Mouse (Mus musculus): Measurements from ENCODE around the gene Ahcyl2. TPM values are rescaled to one million over a fixed set of nuclear protein-coding genes. Genes with fewer than 3 reads are reported as not detected.

The Ahcyl2 gene
- polyA plus RNA-seq, 1 experiment from 2014 or later, result 18.0 TPM

GRCm38 (mm10) chr6:29913673-29914072 lies 145.9 kb downstream of the Ahcyl2 start:
- no peaks in the 10 kb centered on the region for H3K9me3 ChIP-seq (ENCODE audit: control insufficient read depth, low read length)
- no peak for ATAC-seq (ENCODE audit: low FRiP score, low TSS enrichment)
- H3K4me2 ChIP-seq (ENCODE audit: low read length), result no peak overlapping the region
- H3K36me3 ChIP-seq (ENCODE audit: control insufficient read depth, insufficient read depth, low read length), result peaks cover 12% of the 10 kb centered on the region
- H3K4me1 ChIP-seq (ENCODE audit: control insufficient read depth, insufficient read depth, low read length), result no peaks in the 10 kb centered on the region
- no peak overlapping the region for H3K27ac ChIP-seq (replicated peaks; ENCODE audit: low read depth, low read length)
- DNase-seq, result no peak
- 41% methylated on average over 1 of the region's 1 CpGs for WGBS
- H3K27me3 ChIP-seq (ENCODE audit: control insufficient read depth, insufficient read depth, low read length), result peaks cover 10% of the 10 kb centered on the region; the same call in 1 of the 2 replicates
- no peak overlapping the region for H3K9ac ChIP-seq (replicated peaks; ENCODE audit: low read length)
- H3K4me3 ChIP-seq (replicated peaks; ENCODE audit: low read depth, low read length), result no peak overlapping the region

DNA sequence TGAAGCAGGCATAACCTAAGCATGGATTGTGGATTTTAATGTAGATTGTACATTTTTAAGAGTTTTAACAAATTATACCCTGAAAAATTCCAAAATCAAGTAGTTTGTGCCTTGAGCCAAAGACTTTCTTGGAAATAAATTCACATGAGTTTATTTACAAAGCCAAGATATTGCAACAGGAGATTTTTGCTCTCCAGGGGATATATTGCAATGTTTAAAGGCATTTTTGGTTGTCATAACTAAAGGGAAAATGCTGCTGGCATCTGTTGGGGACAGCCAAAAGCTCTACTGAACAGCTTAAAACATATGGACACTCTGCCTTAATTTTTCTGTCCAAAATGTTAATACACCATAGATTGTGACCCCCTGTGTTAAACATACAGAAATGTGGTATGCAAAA lies 146.3 kb downstream of the Ahcyl2 start:
- Histone ChIP-seq H3K27ac (replicated peaks; ENCODE audit: low read depth, low read length) (no peak overlapping the region), H3K4me2 (ENCODE audit: low read length) (no peak overlapping the region), H3K4me1 (ENCODE audit: control insufficient read depth, insufficient read depth, low read length) (no peaks in the 10 kb centered on the region), H3K9me3 (ENCODE audit: control insufficient read depth, low read length) (no peaks in the 10 kb centered on the region), H3K36me3 (ENCODE audit: control insufficient read depth, insufficient read depth, low read length) (peaks cover 7% of the 10 kb centered on the region), H3K9ac (replicated peaks; ENCODE audit: low read length) (no peak overlapping the region), H3K27me3 (ENCODE audit: control insufficient read depth, insufficient read depth, low read length) (peaks cover 14% of the 10 kb centered on the region; the same call in 1 of the 2 replicates), H3K4me3 (replicated peaks; ENCODE audit: low read depth, low read length) (no peak overlapping the region)
- ATAC-seq (ENCODE audit: low FRiP score, low TSS enrichment) (no peak), DNase-seq (no peak)

GRCm38 (mm10) chr6:29915836-29916235 lies 148.0 kb downstream of the Ahcyl2 start:
- Histone ChIP-seq H3K4me1 (ENCODE audit: control insufficient read depth, insufficient read depth, low read length) (no peaks in the 10 kb centered on the region), H3K27me3 (ENCODE audit: control insufficient read depth, insufficient read depth, low read length) (peaks cover 14% of the 10 kb centered on the region), H3K4me3 (replicated peaks; ENCODE audit: low read depth, low read length) (no peak overlapping the region), H3K36me3 (ENCODE audit: control insufficient read depth, insufficient read depth, low read length) (0 out of 2 replicates have a peak, but pooled peaks cover 2% of the 10 kb centered on the region), H3K27ac (replicated peaks; ENCODE audit: low read depth, low read length) (no peak overlapping the region), H3K9ac (replicated peaks; ENCODE audit: low read length) (no peak overlapping the region), H3K4me2 (ENCODE audit: low read length) (no peak overlapping the region), H3K9me3 (ENCODE audit: control insufficient read depth, low read length) (no peaks in the 10 kb centered on the region)
- WGBS, result 31% methylated on average over 9 of the region's 9 CpGs
- DNase-seq (peak; percentile 3), ATAC-seq (ENCODE audit: low FRiP score, low TSS enrichment) (no peak)

DNA sequence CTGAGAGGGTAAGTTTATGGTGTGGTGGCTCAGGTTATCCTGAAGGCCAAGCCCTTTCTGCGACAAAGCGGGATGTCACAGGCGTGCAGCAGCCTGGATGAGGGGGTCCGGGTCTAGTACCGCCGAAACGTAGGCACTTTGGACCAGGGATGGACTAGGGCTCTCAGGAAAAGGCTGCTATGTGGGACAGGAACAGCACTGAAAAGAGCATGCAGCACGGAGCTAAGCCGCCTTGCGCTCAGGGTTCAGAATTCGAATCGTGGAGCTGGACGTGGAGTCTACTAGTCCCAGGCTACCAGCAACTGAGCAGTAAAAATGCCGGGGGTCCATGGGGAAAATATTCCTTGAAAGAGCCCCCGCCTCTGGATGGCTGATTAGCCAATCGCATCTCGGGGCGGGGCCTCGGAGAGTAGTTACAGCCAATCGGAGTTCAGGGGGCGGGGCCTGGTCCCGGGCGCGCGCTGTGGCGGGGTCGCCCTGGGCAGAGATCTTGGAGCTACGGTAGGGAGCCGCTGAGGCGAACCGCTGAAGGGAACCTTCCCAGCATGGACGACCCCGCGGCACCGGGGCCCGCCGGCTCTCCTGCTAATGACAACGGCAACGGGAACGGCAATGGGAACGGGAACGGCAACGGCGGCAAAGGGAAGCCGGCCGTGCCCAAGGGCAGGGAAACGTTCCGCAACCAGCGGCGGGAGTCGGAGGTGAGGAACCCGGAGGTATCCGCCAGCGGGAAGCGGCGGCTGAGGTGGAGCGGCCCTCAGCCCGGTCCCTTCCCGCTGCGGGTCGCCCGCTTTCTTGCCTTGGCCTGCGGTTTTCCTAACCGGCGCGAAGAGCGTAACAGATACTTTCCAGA lies 148.9 kb downstream of the Ahcyl2 start, which contains the start of gene Strip2:
TSS of gene Strip2 (plus strand) at position 483 of the 853 bp plus-strand sequence.
- peak within 1 kb of the TSS; percentile 41; the same call in 1 of the 2 replicates for H3K27ac ChIP-seq (replicated peaks; ENCODE audit: low read depth, low read length)
- H3K36me3 ChIP-seq (ENCODE audit: control insufficient read depth, insufficient read depth, low read length), result no peaks in the 10 kb centered on the region
- no peaks in the 10 kb centered on the region for H3K9me3 ChIP-seq (ENCODE audit: control insufficient read depth, low read length)
- H3K9ac ChIP-seq (replicated peaks; ENCODE audit: low read length), result peak within 1 kb of the TSS; percentile 60
- H3K4me3 ChIP-seq (replicated peaks; ENCODE audit: low read depth, low read length), result peak within 1 kb of the TSS; percentile 74
- WGBS, result under 1% methylated on average over 67 of the region's 67 CpGs
- ATAC-seq (ENCODE audit: low FRiP score, low TSS enrichment), result peak; percentile 98
- DNase-seq, result peak; percentile 98
- H3K4me2 ChIP-seq (ENCODE audit: low read length), result peak within 1 kb of the TSS; percentile 90
- no peaks in the 10 kb centered on the region for H3K4me1 ChIP-seq (ENCODE audit: control insufficient read depth, insufficient read depth, low read length)
- peaks cover 14% of the 10 kb centered on the region for H3K27me3 ChIP-seq (ENCODE audit: control insufficient read depth, insufficient read depth, low read length)

DNA sequence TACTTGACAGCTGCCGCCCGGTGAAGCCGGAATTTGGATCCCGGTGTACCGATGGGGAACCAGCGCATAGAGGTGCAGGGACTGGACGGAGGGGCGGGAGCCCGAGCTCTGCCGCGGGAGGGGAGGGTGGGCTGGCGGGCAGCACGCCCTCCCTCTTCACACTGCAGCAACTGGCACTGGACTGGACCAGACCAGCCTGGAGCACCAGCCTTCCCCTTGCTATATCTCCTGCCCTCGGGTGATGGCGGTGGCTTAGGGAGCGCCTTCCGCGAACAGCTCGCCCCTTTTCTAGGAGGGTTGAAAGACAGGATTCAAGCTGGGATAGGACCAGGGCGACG lies 149.5 kb downstream of the Ahcyl2 start:
- no peaks in the 10 kb centered on the region for H3K4me1 ChIP-seq (ENCODE audit: control insufficient read depth, insufficient read depth, low read length)
- under 1% methylated on average over 21 of the region's 21 CpGs for WGBS
- 0 out of 2 replicates have a peak overlapping the region, but pooled peaks have one; percentile 41 for H3K27ac ChIP-seq (replicated peaks; ENCODE audit: low read depth, low read length)
- no peak for DNase-seq
- peak overlapping the region; percentile 74 for H3K4me3 ChIP-seq (replicated peaks; ENCODE audit: low read depth, low read length)
- peak; percentile 74 for ATAC-seq (ENCODE audit: low FRiP score, low TSS enrichment)
- H3K9me3 ChIP-seq (ENCODE audit: control insufficient read depth, low read length), result no peaks in the 10 kb centered on the region
- peak overlapping the region; percentile 90 for H3K4me2 ChIP-seq (ENCODE audit: low read length)
- H3K36me3 ChIP-seq (ENCODE audit: control insufficient read depth, insufficient read depth, low read length), result no peaks in the 10 kb centered on the region
- H3K27me3 ChIP-seq (ENCODE audit: control insufficient read depth, insufficient read depth, low read length), result peaks cover 14% of the 10 kb centered on the region
- peak overlapping the region; percentile 60 for H3K9ac ChIP-seq (replicated peaks; ENCODE audit: low read length)

DNA sequence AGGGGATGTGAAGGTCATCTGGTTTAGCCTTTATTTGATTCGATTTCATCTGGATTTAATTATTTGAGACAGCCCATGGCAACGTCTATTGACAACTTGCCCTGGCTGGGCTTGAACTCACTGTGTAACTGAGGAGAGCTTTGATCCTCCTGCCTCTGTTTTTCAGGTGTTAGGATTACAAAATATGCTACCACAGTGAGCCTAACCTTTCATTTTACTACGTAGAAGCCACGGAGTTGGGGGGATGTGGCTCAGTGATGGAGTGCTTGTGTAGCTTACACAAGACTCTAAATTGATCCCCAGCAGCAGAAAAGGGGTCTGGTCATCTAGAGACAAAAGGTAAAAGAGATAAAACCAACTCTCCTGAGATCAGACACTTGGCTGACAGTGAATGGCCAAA lies 150.1 kb downstream of the Ahcyl2 start:
- H3K4me3 ChIP-seq (replicated peaks; ENCODE audit: low read depth, low read length), result peak overlapping the region; percentile 74; the same call in 1 of the 2 replicates

GRCm38 (mm10) chr6:29923501-29923900 lies 155.7 kb downstream of the Ahcyl2 start:
- Histone ChIP-seq H3K36me3 (ENCODE audit: control insufficient read depth, insufficient read depth, low read length) (no peaks in the 10 kb centered on the region), H3K4me2 (ENCODE audit: low read length) (no peak overlapping the region), H3K27me3 (ENCODE audit: control insufficient read depth, insufficient read depth, low read length) (peaks cover 6% of the 10 kb centered on the region), H3K27ac (replicated peaks; ENCODE audit: low read depth, low read length) (no peak overlapping the region), H3K9ac (replicated peaks; ENCODE audit: low read length) (no peak overlapping the region), H3K4me3 (replicated peaks; ENCODE audit: low read depth, low read length) (no peak overlapping the region), H3K4me1 (ENCODE audit: control insufficient read depth, insufficient read depth, low read length) (no peaks in the 10 kb centered on the region), H3K9me3 (ENCODE audit: control insufficient read depth, low read length) (no peaks in the 10 kb centered on the region)
- no peak for DNase-seq
- no peak for ATAC-seq (ENCODE audit: low FRiP score, low TSS enrichment)
- 80% methylated on average over 4 of the region's 4 CpGs for WGBS

More for the DNA sequence above, 150.1 kb downstream of the Ahcyl2 start:
- H3K4me2 ChIP-seq (ENCODE audit: low read length), result peak overlapping the region; percentile 90
- H3K9ac ChIP-seq (replicated peaks; ENCODE audit: low read length), result 0 out of 2 replicates have a peak overlapping the region, but pooled peaks have one; percentile 60
- no peak overlapping the region for H3K27ac ChIP-seq (replicated peaks; ENCODE audit: low read depth, low read length)
- no peaks in the 10 kb centered on the region for H3K36me3 ChIP-seq (ENCODE audit: control insufficient read depth, insufficient read depth, low read length)
- H3K27me3 ChIP-seq (ENCODE audit: control insufficient read depth, insufficient read depth, low read length), result peaks cover 14% of the 10 kb centered on the region
- no peaks in the 10 kb centered on the region for H3K9me3 ChIP-seq (ENCODE audit: control insufficient read depth, low read length)
- WGBS, result 35% methylated on average over 4 of the region's 4 CpGs
- DNase-seq (peak; percentile 15), ATAC-seq (ENCODE audit: low FRiP score, low TSS enrichment) (no peak)
- no peaks in the 10 kb centered on the region for H3K4me1 ChIP-seq (ENCODE audit: control insufficient read depth, insufficient read depth, low read length)

- WGBS, result 75% methylated on average over 6 of the region's 6 CpGs
- no peaks in the 10 kb centered on the region for H3K27me3 ChIP-seq (ENCODE audit: control insufficient read depth, insufficient read depth, low read length)
- H3K4me1 ChIP-seq (ENCODE audit: control insufficient read depth, insufficient read depth, low read length), result no peaks in the 10 kb centered on the region
- no peak for ATAC-seq (ENCODE audit: low FRiP score, low TSS enrichment)
- no peak overlapping the region for H3K4me2 ChIP-seq (ENCODE audit: low read length)
- H3K36me3 ChIP-seq (ENCODE audit: control insufficient read depth, insufficient read depth, low read length), result no peaks in the 10 kb centered on the region
- no peak overlapping the region for H3K4me3 ChIP-seq (replicated peaks; ENCODE audit: low read depth, low read length)
- H3K9ac ChIP-seq (replicated peaks; ENCODE audit: low read length), result no peak overlapping the region
- no peaks in the 10 kb centered on the region for H3K9me3 ChIP-seq (ENCODE audit: control insufficient read depth, low read length)
- H3K27ac ChIP-seq (replicated peaks; ENCODE audit: low read depth, low read length), result no peak overlapping the region
- no peak for DNase-seq
Measured at GRCm38 (mm10) chr6:29925594-29926219, 157.9 kb downstream of the Ahcyl2 start.
